Mouse (Mus musculus) heart, adult 2 months (tissue): ENCODE measurements around the gene Nr6a1.

Experiments
- CTCF ChIP-seq: fragments of 200-600 bp; IDR thresholded peaks from 2 replicates; pipeline ENCODE4 v1.8.1; 2022; ENCODE audit warnings: antibody characterized with exemption, mild to moderate bottlenecking, moderate library complexity
- EP300 ChIP-seq: fragments of 200-500 bp; IDR thresholded peaks from 2 replicates; pipeline ENCODE4 v1.6.1; 2011; ENCODE audit warnings: low read depth, low read length, control low read depth; ENCODE audit not compliant: insufficient read depth
- POLR2A ChIP-seq: fragments of 200-500 bp; IDR thresholded peaks from 2 replicates; pipeline ENCODE4 v1.6.1; 2011; ENCODE audit warnings: mild to moderate bottlenecking, low read depth, low read length, control low read depth; ENCODE audit not compliant: insufficient read depth

DNA sequence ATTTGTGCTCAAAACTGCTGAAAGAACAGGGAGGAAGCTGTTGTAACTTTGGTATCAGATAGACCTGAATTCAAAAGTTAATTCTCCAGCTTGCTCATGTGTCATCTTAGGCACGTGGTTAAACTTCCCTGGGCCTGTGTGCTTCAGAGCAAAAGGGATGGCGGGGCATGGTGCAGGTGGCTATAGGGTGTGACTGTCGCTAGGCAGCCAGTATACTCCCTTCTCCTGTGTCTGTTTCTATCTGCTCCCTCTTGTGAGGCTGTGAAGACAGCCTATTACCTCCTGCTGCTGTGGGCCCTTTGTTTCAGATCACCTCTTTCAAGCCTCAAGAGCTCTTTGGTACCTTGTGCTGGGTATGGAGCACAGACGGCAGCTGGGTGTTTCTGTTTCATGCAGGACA is 205.4 kb downstream of the Nr6a1 start:
- TF ChIP-seq POLR2A (no peak), CTCF (no peak), EP300 (no peak)
